7 mouse cellular contexts compared by ENCODE assay signal in genomic region chr11:121354091-121354707, GRCm38 (mm10). TPM values are rescaled to one million over a fixed set of nuclear protein-coding genes. Genes with fewer than 3 reads are reported as not detected.
DNase-seq lines count a peak whose midpoint lies in the region; ATAC-seq lines count a peak whose summit lies in the region.

Gene Wdr45b, minus strand, starts transcription at chr11:121354445.

- no peaks in the 10 kb centered on the region for H3K27me3 ChIP-seq in intestine, embryonic 16.5 days (replicated peaks; ENCODE audit: control insufficient read depth, insufficient read depth, low read length)
- H3K27me3 ChIP-seq in midbrain, embryonic 11.5 days (ENCODE audit: control insufficient read depth, insufficient read depth, low read length): no peaks in the 10 kb centered on the region

- peak within 1 kb of the TSS; percentile 80 for H3K27ac ChIP-seq in intestine, embryonic 16.5 days (ENCODE audit: low read length)
- peak within 1 kb of the TSS; percentile 48 for H3K27ac ChIP-seq in midbrain, embryonic 11.5 days (ENCODE audit: low read depth, low read length)

- H3K4me3 ChIP-seq in intestine, embryonic 16.5 days (ENCODE audit: low read length): peak within 1 kb of the TSS; percentile 98
- peak within 1 kb of the TSS; percentile 100 for H3K4me3 ChIP-seq in midbrain, embryonic 11.5 days (ENCODE audit: low read depth, low read length)

- ATAC-seq in intestine, embryonic 16.5 days: peak; percentile 97
- peak; percentile 97 for ATAC-seq in midbrain, embryonic 11.5 days (ENCODE audit: low FRiP score)

- intact Hi-C loops in left cerebral cortex, postnatal 36 days (cut with DNase I): loop anchor here (5.0 kb wide), 1 partner anchor 97 kb away; the partner anchor contains the start of gene Foxk2

- under 1% methylated on average over 68 of the region's 69 CpGs for WGBS in intestine, embryonic 16.5 days
- WGBS in midbrain, embryonic 11.5 days: under 1% methylated on average over 69 of the region's 69 CpGs

- H3K36me3 ChIP-seq in intestine, embryonic 16.5 days (ENCODE audit: control insufficient read depth, insufficient read depth, low read length): no peaks in the 10 kb centered on the region; the same call in 1 of the 2 replicates
- no peaks in the 10 kb centered on the region for H3K36me3 ChIP-seq in midbrain, embryonic 11.5 days (ENCODE audit: control insufficient read depth, insufficient read depth, low read length)

- H3K4me1 ChIP-seq in intestine, embryonic 16.5 days (ENCODE audit: control insufficient read depth, insufficient read depth, low read length): peaks cover 10% of the 10 kb centered on the region
- peaks cover 16% of the 10 kb centered on the region for H3K4me1 ChIP-seq in midbrain, embryonic 11.5 days (ENCODE audit: control insufficient read depth, insufficient read depth, low read length)

- DNase-seq in adrenal gland, adult 8-10 months: peak; percentile 97
- peak; percentile 98 for DNase-seq in embryo, embryonic 9.5 days (ENCODE audit: extremely low spot score)
- DNase-seq in gastrocnemius, postnatal 4 days (ENCODE audit: low spot score in 2 of 2): peak; percentile 95 to 99
- DNase-seq in left cerebral cortex, postnatal 36 days (ENCODE audit: low spot score in 2 of 2): peak; percentile 99
- peak; percentile 100 for DNase-seq in midbrain, embryonic 11.5 days (ENCODE audit: low spot score, missing footprints)
- DNase-seq in skeletal muscle tissue, adult 2 months (ENCODE audit: low read depth, low spot score): peak; percentile 99

- H3K9me3 ChIP-seq in intestine, embryonic 16.5 days (ENCODE audit: control insufficient read depth, low read length): no peaks in the 10 kb centered on the region
- no peaks in the 10 kb centered on the region for H3K9me3 ChIP-seq in midbrain, embryonic 11.5 days (ENCODE audit: control insufficient read depth, low read length)

- H3K4me2 ChIP-seq in intestine, embryonic 16.5 days (ENCODE audit: low read depth, low read length): peak within 1 kb of the TSS; percentile 90
- H3K4me2 ChIP-seq in midbrain, embryonic 11.5 days: peak within 1 kb of the TSS; percentile 89

- peak within 1 kb of the TSS; percentile 98 for H3K9ac ChIP-seq in intestine, embryonic 16.5 days (ENCODE audit: low read depth, low read length)
- H3K9ac ChIP-seq in midbrain, embryonic 11.5 days (ENCODE audit: low read length): peak within 1 kb of the TSS; percentile 88

RNA-seq across cellular contexts. Expression of gene Wdr45b, which starts in this region (rescaled TPM):
- 10 to 100 TPM; 53.6 to 63.4 (median 58.4) TPM for total RNA-seq in adrenal gland, adult 8-10 months (2022)
- total RNA-seq in gastrocnemius, postnatal 4 days (2021): 10 to 100 TPM; 60.8 to 61.9 TPM
- polyA plus RNA-seq in intestine, embryonic 16.5 days (2015; fragmentation: Nextera tagmentation; extraction: Ambion mirVana): 76.7 and 80.6 TPM in 2 replicates
- 10 to 100 TPM; 60.4 to 62.2 TPM for total RNA-seq in left cerebral cortex, postnatal 36 days (2021)
- 94.4 and 99.2 TPM in 2 replicates for polyA plus RNA-seq in midbrain, embryonic 11.5 days (2014; fragmentation: Nextera tagmentation; extraction: Ambion mirVana)

Comparison
In these comparisons a context has a peak if more than half of its experiments do, and no peak if none do; other contexts are left out.
1. Peak in every context shown above with its lines: DNase-seq, ATAC-seq, H3K4me3 ChIP-seq and H3K27ac ChIP-seq.